Mouse (Mus musculus) gastrocnemius, adult 18-20 months (tissue): ENCODE measurements at regions not wholly inside any gene's neighbourhood (a gene's known extent, or its start where the extent isn't known, plus 50 kb on each side); places are given as distances from the start of the nearest gene placed in this dataset.

Experiments
- DNase-seq: peaks from one replicate; pipeline ENCODE4 v3.0.0; 2021; ENCODE audit warnings: low spot score

DNA sequence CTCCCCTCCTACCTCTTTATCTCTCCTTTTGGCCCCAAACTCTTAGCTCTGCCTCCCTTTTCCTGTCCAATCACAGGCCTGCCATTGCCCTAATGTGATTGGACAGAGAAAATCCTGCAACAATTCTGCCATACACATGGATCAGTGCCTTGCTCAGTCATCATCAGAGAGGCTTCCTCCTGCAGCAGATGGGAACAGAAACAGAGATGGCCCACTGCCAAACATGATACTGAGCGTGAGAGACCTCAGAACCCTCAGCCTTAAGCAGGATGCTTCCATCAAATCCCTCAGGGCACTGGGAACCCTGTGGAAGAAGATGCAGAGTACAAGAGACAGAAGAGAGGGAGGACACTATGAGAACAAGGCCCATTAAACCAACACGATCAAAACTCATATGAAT is 62.8 kb upstream of the Cacna2d3 start:
- DNase-seq: no peak

DNA sequence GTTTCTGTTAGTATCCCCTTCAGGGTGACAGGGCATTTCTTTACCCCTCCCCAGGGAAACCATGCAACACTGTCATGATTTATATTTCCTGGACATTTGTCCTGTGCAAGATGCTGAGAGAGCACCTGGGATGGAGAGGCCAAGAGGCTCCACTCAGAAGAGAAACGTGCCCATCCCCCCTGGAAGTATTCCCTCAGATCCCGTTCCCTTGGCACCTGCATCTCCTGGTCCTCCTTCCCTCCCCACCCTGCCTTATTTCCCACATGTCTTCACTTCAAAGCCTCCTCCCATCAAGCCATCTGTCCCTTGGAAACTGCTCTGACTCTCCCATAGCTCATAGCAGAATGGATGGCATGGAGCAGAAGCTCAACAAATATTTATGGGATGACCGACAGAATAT is 64.8 kb upstream of the Cacna2d3 start:
- no peak for DNase-seq

DNA sequence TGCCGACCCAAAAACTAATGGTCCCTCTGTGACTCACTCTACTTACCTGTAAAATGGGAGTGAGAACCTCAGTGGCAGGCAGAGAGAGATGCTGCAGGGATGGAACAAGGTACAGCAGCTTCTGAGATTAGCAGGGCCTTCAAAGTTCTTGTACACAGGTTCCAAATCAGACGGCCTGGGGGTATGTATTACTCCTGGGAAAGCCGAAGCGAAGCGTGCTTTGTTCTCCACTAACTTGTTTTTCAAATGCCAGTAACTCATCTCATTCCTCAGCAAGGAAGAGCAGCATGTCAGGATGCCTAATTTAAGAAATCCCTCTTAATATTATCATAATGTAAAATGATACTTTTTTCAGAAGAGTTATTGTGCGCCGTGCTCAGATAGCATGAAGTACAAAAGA is 66.1 kb upstream of the Cacna2d3 start:
- DNase-seq: no peak

DNA sequence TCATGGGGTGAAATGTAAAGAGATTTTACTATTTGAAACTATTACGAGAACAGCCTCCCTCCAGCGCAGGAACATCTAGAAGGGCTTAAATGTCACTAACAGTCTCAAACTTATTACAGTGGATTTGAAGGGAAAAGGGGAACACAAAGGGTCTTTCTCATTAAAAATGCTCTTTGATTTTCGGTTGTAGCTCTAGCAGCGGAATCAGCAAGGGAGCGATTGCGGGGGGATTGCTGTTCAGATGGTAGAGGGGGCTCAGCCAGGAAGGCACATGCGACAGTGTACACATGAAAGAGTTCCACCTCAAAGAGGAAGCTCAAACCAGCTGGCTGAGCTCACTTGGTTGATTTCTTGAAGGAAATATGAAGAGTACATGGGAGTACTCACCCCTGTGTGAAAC is 66.7 kb upstream of the Cacna2d3 start:
- no peak for DNase-seq

DNA sequence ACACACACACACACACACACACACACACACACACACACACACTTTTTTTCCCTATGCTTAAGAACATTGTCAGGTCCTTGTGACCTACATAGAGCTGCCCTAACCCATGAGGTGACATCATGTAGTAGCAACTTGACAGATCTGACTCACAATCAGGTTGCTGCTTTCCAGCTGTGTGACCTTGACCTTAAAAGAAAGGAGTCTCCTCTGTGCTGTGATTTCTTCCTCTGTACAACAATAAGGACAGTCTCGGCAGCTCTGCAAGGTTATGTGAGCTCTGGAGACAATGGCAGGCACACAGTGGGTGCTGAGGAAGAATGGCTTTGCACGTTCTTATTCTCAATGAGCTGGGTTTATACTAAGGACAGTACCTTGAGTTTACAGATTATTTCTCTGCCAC is 73.7 kb upstream of the Cacna2d3 start:
- DNase-seq: no peak

DNA sequence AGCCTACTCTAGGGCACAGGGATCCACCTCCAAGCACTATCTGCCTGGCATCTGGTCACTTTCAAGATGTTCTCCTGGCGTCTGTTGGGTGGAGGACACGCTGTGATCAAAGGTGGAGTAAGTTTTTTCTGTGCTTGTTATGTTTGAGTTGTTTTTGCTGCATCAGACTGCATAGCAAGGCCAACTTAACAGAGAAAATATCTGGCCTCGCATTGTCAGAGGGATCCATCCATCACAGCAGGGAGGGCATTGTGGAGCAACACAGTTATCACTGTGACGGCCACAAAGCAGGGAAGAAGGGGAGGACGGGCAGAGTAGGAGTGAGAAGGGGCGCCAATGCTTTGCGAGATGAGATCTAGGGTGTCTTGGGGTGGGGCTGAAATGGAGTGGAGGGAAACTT is 74.7 kb upstream of the Cacna2d3 start:
- no peak for DNase-seq

DNA sequence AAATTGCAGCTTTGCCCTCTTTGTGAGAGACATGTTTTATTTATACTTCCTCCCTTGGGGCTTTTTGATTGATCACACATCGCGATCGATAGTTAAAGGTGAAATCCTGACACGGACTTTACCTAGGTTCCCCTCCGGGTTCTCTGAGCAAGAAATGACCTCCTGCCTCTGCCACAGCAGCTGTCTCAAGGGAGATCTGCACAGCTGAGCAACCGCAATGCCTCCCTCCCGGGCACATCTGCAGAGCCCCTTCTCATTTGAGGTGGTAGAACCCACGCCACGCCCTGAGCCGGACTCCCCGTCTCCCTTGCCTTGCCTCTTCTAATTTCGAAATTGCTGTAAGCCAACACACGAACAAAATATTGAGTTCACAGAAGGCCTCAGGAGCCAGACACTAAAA is 78.2 kb upstream of the Cacna2d3 start:
- DNase-seq: no peak

DNA sequence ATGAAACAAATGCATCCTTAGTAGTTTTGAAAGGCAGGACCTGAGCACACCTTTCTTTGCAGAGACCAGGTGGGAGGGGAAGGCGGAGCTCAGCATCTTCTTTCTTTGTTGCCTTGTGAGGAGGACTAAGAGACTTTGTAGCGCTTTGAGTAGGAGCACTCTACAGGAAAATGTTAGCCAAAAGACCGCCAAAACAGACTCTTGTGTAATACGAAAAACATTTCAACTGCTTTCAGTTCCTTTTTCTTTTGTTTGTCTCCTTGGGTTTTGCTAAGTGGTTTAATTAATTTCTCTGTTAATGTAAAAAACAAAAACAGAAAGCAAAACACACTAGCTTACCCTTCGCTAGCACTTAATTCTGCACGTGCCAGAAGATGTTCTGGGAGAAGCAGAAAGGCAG is 83.6 kb upstream of the Cacna2d3 start:
- DNase-seq: no peak

DNA sequence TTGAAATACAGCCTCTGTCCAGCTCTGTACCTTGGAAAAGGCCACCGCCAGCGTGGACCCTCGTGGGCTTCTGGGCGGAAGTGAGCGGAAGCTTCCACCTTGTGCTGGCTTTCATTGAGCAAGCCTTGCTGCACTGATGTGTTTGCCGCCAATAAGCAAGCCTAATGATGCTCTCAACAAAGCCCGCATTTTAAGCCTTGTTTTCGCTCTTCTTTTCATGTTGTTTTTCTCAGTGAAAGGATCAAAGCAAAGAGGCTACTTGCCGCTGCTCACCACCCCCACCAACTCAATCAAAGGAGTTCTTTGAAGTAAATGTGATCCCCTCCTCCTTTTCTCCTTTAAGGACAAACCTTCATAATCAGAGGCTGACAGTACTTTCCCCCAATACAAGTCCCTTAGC is 86.2 kb upstream of the Cacna2d3 start:
- no peak for DNase-seq

DNA sequence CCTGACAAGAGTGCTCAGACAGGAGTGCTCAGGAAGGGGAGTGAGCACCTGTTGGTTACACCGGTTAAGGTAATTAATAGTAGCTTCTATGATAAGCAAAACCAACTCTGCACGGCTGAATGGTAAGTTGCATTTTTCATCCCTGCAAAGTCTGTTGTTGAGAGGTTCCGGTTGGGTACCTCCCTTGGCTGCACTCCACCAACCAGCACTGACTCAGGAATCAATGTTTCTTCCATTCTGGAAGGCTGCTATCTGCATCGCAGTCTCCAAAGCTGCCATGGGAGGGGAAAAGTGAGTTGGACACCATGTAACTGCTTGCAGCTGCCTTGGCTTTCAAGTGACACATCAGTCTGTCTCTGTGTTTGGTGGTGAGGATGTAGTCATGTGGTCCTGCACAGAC is 93.0 kb upstream of the Cacna2d3 start:
- DNase-seq: no peak

DNA sequence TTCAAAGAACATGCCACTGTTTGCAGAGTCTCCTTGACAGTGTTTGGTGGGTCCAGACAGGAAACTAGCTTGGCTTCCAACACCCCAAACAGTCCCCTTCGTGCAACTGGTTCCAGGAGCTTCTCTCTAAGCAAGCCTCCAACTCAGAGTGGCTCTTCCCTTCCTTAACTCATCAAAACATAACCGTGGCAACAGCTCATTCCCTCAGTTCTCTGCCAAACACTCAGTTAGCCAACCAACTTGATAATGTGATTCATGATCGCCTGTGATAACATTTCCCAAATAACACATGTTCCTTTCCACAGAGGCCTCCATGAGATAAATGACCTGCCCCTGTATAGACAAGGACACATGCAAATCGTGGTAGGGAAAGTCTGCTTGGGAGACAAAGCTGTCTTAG is 95.9 kb upstream of the Cacna2d3 start:
- no peak for DNase-seq

DNA sequence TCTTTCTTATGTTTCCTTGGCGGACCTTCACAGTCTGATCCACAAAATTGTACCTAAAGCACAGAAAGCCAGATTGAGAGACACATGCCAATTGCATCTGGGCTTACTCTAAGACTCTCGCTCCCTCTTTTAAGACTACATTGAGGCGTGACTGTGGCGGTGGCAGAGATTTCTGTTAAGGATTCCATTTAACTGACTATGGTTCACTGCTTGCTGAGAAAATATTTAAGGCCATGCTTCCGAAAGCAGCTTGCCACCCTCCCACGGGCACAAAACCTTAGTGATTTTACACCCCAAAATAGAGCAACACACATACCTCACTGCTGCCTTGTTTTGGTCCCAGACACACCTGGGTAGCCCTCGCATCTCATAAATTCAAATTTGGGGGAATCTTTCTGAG is 96.6 kb upstream of the Cacna2d3 start:
- DNase-seq: no peak

DNA sequence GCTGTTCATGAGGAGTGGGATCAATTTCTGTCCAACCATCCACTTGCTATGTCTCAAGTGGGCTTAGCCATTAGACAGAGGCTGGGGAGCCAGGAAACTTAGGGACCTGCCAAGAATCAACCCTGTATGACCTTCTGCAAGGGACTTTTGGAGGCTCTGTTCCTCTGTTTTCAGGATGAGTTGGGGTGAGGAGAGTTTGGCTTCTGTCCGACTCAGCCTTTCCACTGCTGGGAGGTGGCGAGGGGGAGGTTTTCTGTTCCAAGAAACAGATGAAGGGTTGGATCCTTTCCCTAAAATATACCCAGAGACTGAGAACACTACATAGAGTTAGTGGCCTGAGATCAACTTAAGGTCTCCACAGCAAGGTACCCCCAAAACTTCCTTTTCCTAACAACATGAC is 97.1 kb upstream of the Cacna2d3 start:
- DNase-seq: no peak

DNA sequence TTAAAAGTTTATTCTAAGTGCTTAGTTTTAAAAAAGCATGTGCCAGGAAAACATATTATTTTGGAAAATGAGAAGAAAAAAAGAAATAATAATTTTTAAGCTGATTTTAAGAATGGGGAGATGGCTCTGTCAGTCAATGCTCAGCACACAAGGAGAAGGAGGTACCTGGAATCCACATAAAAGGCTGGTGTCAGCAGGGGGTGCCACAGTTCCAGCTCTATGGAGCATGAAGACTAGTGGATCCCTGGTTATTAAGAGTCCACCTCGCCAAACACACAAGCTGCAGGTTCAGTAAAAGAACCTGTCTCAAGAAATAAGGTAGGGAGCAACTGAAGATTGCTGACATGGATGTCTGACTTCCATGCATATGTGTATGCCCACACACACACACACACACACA is 115.4 kb upstream of the Cacna2d3 start:
- no peak for DNase-seq

DNA sequence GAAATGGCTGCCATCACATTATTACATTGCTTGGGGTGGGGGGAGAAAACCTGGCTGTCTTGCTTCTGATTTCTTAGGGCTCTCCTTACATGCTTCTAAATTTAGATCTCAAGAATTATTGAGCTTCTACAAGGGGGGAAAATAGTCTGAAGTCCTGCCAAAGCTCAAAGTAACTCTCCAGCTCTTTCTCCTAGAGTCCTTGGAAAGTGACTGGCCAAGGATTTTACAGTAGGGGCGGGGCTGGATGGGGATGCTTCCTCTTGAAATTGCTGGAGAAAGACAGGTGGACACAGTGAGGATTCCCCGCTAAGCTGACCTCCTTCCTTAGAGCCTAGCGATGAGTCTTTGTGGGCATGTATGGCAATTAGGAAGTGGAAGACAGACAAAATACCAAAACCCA is 117.9 kb upstream of the Cacna2d3 start:
- DNase-seq: no peak

DNA sequence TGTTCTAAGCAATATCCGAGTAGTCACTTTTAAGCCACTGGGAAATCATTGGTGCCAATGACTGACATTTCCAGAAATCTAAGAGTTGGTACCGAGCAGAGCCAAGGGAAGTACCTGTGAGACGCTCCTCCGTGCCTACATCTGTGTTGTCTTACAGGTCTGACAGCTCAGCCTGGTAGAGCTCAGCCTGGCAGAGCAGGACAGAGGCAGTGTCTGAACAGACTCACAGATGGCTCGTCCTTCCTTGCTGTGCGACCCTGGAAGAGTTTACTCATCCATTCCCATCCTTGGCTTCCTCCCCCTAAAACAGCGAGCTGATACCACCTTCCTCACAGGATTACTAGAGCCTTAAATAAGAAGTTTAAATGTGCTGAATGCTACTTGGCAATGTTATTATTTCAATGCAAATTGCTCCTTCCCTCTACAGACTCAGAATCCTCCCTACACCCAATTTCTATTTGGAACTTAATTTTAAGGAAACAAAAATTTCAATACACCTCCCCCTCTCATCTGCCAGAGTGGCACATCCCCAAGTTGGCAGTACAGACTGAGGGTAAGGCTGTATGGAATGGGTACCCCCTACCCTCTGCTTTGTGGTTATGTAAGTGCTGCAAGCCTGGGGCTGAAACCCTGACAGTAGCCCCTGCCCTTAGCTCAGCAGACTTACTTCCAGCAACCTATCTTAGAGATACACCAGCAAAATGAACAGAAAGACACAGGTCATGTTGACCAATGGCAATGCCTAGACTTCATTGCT is 119.9 kb upstream of the Cacna2d3 start:
- DNase-seq: no peak

DNA sequence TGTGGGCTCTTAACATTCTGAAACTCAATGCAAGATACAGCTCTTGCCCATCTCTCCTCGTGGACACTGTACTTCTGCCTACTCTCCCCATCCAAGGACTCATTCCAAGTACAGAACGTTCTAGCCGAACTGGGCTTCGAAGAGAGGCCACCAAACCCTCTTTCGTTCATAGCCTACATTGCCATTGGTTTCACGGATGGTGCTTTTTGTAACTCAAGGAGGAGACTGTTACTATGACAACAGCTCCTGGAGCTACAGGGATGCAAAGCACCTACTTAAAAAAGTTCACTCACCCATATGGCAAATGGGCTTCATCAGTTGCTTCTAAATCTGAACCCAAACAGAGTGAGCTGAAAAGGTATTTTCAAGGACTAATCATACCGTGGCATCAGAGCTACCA is 120.4 kb upstream of the Selenok start:
- DNase-seq: no peak

DNA sequence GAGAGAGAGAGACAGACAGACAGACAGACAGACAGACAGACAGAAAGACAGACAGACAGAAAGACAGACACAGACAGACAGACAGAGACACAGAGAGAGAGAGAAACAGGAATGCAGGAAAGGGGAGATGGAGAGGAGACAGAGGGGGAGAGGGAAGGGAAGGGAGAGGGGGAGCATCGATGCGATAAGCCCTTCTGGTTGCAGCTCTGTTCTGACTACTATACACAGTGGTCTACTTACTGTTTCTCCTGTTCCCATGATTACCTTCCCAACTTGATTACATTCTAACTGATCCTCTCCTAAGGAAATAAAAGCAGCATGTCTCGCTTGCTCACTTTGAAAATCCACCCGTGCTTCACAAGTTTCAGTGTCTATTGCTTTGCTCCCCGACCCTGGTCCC is 116.8 kb upstream of the Selenok start:
- no peak for DNase-seq

DNA sequence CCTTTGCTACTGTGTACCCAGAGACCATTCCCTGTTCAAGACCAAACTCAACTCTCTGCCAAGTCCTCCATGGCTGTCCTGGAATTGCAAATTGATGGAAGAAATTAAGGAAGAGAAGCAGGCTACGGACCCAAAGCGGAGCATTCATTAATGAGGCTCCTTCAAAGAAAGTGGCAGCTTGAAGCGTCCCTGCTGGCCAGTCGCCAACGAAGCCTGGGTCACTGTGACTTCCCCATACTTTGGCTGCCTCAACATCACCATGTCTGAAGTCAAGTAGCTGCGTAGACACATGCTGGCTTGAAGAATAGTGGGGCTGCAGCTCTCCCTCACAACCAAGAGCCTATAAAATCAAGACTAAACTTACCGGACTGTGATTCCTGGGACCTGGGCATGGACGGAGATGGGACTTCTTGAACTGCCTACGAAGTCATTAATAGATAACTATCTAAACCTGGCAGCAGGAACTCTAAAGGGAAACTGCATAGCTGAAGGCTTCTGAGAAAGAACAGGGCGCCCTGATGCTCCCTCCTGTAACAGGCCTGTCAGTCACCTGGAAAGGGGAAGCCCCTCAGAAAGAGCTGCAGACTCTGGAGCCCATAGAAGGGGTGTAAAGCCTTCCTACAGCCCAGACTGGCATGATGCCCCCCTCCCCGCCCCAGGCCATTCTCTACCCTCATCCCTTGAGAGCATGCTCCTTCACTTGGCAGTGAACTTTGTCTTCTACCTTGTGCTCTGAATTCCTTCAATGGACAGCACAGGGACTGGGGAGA is 116.0 kb upstream of the Selenok start:
- DNase-seq: no peak

DNA sequence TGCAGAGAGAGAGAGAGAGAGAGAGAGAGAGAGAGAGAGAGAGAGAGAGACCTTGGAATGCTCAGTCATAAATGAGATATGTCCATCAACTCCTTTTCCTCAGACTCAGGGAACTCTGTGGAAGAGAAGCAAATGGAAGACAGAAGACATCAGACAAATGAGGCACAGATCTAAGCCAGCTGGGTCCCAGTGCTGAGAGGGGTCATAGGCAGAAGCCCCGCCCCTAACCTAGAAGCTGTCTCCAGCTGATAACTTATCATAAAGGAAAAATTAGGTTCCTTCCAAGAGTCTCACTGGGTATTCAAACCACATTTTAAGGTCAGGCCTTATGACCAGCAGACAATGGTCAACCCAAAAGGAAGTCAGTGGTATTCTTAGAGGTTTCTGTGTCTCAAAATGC is 106.1 kb upstream of the Selenok start:
- no peak for DNase-seq

DNA sequence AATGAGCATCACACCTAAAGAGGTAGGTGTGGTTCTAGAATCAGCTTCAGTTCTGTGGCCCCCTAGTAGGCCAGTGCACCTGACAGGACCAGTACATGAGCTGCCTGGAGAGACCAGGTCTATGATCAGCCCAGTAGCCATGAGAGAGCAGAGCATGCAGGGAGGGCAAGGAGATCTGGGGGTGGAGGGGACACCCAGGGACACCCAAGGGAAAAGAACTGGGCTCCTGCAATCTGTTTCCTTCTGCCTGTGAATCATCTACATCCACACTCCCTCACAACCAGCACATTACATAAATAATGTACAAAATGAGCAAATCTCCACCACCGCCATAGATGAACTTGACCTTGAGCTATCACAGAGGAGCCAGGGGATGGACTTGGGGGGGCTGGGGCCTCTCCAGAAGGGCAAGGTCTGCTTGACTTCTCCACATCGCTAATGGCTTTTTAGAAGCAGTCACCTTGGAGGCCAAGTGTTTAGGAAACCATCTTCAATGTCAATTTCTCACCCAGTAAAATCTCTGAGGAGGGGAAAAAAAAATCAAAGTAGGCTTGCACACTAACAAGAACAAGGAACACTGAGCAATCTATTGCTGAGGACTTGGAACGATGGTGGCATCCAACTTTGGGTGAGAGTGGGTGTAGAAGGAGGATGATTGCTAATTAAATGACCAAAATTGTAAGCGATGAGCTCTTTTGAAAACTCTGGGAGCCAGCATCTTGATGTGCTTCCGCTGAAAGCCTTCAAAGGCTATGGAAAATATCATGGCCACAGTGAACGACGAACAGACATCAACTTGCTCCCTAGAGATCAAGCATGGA is 101.4 kb upstream of the Selenok start:
- no peak for DNase-seq

DNA sequence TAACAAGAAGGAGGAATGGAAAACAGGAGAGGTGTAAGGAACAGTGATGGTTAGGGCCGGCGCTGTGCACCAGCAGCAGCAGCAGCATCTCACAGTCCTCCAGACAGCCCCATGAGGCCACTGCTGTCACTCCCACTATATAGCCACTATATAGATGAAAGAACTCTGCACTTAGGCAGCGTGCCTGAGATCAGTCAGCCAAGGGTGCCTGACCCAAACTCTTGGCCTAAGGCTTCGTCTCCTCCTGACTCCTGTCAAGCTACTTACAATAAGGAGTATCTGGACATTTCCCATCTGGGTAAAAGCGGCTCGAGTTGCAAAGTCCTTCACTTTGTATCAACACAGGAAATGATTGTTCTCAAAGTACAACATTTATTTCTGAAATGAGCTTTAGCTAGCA is 100.8 kb upstream of the Selenok start:
- DNase-seq: no peak

DNA sequence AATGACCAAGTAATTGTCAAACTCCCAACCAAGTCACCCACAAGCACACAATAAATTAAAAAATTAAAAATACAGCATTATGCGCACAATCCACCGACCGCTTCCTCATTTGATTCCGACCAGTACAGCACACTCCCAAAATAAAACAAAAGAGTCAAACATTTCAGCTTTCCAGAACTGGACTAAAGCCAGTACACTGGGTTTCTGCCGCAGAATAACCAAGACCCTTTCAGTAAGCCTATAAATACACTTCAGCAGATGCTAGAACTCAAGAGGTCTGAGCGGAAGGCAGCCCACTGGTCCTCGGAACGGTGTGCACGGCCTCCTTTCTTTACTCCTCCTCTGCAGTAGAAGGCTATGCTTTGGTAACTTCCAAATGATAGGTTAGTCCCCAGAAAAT is 98.2 kb upstream of the Selenok start:
- DNase-seq: no peak
